Mouse (Mus musculus) ES-Bruce4 (cell line): Measurements from ENCODE around the gene Timm44.

Experiments
- CTCF ChIP-seq: IDR thresholded peaks from one replicate; pipeline ENCODE4 v1.8.1; 2011; ENCODE audit warnings: low read depth, low read length
- EP300 ChIP-seq: IDR thresholded peaks from 2 replicates; pipeline ENCODE4 v1.6.1; 2011; ENCODE audit warnings: low read depth, low read length; ENCODE audit not compliant: insufficient read depth

DNA sequence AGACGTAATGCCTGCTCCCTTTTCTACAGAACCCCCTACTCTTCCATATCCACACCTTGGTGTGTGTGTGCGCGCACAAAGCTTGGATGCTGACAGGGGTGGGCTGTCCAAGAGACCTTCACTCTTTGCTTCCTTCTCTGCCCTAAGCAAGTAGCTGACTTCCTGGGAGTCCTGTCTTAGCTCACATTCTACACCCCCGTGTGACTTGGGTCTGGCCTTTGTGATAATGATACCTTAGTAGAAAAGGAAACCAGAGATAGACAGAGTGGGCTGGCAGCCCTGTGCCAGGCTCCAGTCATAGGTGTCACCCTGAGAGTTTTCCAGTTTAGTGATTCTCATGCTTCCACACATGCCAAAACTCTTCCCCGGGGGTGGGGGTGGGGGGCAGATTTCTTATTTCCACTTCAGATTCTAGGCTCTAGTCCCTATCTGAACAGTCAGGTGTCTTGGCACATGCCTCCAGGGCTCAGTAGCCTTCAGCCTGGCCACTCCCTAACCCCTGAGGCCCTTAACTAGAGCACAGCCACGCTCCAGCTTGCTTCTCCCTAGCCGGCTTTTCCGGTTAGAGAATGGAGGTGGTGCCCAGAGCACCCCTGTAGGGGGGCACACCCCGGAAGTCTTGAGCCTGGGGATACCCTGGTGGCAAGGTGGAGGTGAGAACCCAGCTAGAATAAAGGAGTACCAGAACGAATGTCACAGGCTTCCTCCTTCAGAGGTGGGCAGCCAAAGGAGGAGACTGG, 44.9 kb downstream of the Timm44 start:
- no peak for TF ChIP-seq CTCF
- TF ChIP-seq EP300, result no peak
